Mouse (Mus musculus) liver, embryonic 14.5 days (tissue): ENCODE results near the gene Myl9.

Experiments
- CTCF ChIP-seq: IDR thresholded peaks from 2 replicates; pipeline ENCODE4 v1.5.1; 2016; ENCODE audit warnings: antibody characterized with exemption, low read depth, control low read depth
- EP300 ChIP-seq: IDR thresholded peaks from 2 replicates; pipeline ENCODE4 v1.6.1; 2016; ENCODE audit warnings: antibody characterized with exemption, low read depth

- TF ChIP-seq CTCF (no peak), EP300 (no peak)
Observed at GRCm38 (mm10) chr2:156743248-156743647, 32.0 kb upstream of the Myl9 start.
